Mouse (Mus musculus): Measurements from ENCODE around the gene Sugct. TPM values are rescaled to one million over a fixed set of nuclear protein-coding genes. Genes with fewer than 3 reads are reported as not detected.

The Sugct gene
- polyA plus RNA-seq, 1 experiment from 2014 or later = 4.9 TPM

DNA sequence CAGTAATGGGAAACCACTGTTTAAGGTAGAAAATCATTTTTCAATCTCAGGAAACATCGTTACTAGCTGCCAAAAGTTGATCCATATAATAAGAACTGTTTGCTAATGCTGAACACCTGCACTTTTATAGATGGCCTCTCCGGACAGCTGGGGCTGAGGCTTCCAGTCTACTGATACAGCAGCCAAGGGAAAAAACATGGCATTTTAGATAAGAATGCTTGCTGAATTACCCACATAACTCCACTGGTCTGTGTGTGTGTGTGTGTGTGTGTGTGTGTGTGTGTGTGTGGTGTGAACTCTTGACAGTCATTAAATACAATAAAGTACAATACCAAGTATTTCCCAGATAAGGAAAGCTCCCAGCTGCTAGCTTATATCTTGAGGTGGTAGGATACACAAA, 608.8 kb downstream of the Sugct start:
- no peak for ATAC-seq (ENCODE audit: insufficient number of reproducible peaks, low FRiP score)
- H3K9ac ChIP-seq = no peak overlapping the region
- no peak overlapping the region for H3K27ac ChIP-seq (ENCODE audit: poor library complexity, severe bottlenecking)
- 59% methylated on average over 2 of the region's 2 CpGs for WGBS
- no peaks in the 10 kb centered on the region for H3K27me3 ChIP-seq (replicated peaks)
- no peaks in the 10 kb centered on the region for H3K9me3 ChIP-seq (replicated peaks)
- H3K36me3 ChIP-seq = no peaks in the 10 kb centered on the region
- H3K4me2 ChIP-seq = no peak overlapping the region
- H3K4me1 ChIP-seq (replicated peaks) = peaks cover 9% of the 10 kb centered on the region
- H3K4me3 ChIP-seq = no peak overlapping the region

GRCm38 (mm10) chr13:17086146-17086545, 609.2 kb downstream of the Sugct start:
- ATAC-seq (ENCODE audit: insufficient number of reproducible peaks, low FRiP score) = no peak
- Histone ChIP-seq H3K36me3 (no peaks in the 10 kb centered on the region), H3K4me2 (no peak overlapping the region), H3K9ac (no peak overlapping the region), H3K27ac (ENCODE audit: poor library complexity, severe bottlenecking) (no peak overlapping the region), H3K27me3 (replicated peaks) (no peaks in the 10 kb centered on the region), H3K4me1 (replicated peaks) (peaks cover 9% of the 10 kb centered on the region), H3K4me3 (no peak overlapping the region), H3K9me3 (replicated peaks) (no peaks in the 10 kb centered on the region)

DNA sequence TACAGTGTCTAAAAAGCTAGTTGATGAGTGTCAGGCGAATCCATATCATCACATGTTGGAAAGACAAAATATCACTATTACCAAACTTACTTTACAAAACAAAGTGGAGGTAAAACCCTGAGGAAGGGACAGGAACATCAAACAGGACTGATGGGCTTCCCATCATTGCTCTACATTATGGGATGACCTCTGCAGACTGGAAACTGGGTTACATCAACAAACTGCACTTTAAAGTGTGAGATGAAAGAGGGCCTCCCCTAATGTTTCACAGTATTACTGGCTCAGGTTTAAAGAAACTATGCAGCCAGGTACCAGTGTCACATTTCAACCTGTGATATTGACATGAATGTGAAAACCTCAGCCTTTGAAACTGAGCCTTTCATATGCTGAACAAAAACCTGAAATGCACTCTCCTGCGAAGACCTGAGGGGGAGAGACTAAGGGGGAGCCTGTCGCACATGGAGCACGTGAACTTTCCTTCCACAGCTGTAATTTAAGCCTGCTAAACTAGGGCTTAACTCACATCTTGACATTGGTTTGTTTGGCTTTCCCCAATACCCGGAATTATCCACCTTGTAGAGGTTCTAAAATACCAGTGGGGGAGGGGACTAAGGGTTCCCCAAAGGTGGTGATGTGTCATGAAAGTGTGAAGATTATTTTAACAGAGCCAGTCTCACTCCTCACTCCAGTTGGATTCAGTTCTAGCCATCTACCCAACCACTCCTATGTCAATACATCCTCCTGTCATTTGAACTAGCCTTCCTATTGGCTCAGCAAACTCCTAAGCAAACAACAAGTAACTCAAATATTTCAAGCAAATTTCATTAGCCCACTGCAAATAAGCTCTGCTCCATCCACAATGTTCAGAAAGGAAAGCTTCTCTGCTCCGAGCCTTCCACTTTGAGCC, 610.2 kb downstream of the Sugct start:
- H3K4me2 ChIP-seq = no peak overlapping the region
- no peaks in the 10 kb centered on the region for H3K36me3 ChIP-seq
- H3K9me3 ChIP-seq (replicated peaks) = no peaks in the 10 kb centered on the region
- H3K27me3 ChIP-seq (replicated peaks) = no peaks in the 10 kb centered on the region
- peaks cover 9% of the 10 kb centered on the region for H3K4me1 ChIP-seq (replicated peaks)
- H3K27ac ChIP-seq (ENCODE audit: poor library complexity, severe bottlenecking) = no peak overlapping the region
- WGBS = 57% methylated on average over 6 of the region's 6 CpGs
- H3K9ac ChIP-seq = no peak overlapping the region
- H3K4me3 ChIP-seq = no peak overlapping the region
- no peak for ATAC-seq (ENCODE audit: insufficient number of reproducible peaks, low FRiP score)

DNA sequence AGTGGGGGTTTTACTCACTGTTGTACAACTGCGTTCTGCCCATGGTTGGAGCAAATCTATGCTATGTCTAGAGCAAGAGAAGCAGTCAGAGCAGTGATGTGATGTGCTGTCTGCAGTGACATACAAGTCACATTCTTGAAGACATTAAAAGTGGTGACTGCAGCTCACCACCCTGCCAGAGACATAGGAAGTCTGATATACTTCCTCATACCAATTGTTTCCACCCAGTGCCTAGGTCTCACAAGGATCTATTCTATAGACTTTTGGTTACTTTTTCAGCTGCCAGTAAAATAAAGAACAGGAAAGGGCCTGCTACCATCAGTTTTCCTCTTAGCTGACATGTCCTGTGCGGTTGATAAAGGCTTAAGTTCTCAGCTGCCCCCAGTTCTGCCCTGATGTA, 613.7 kb downstream of the Sugct start:
- Histone ChIP-seq H3K9me3 (replicated peaks) (no peaks in the 10 kb centered on the region), H3K4me2 (no peak overlapping the region), H3K9ac (no peak overlapping the region), H3K36me3 (no peaks in the 10 kb centered on the region), H3K4me1 (replicated peaks) (peaks cover 8% of the 10 kb centered on the region), H3K27me3 (replicated peaks) (no peaks in the 10 kb centered on the region), H3K4me3 (no peak overlapping the region), H3K27ac (ENCODE audit: poor library complexity, severe bottlenecking) (no peak overlapping the region)
- no peak for ATAC-seq (ENCODE audit: insufficient number of reproducible peaks, low FRiP score)
- 44% methylated on average over 2 of the region's 2 CpGs for WGBS

GRCm38 (mm10) chr13:17065552-17065951, 629.8 kb downstream of the Sugct start:
- 68% methylated on average over 3 of the region's 3 CpGs for WGBS
- H3K4me2 ChIP-seq = no peak overlapping the region
- no peaks in the 10 kb centered on the region for H3K36me3 ChIP-seq
- no peak for ATAC-seq (ENCODE audit: insufficient number of reproducible peaks, low FRiP score)
- no peaks in the 10 kb centered on the region for H3K4me1 ChIP-seq (replicated peaks)
- no peak overlapping the region for H3K27ac ChIP-seq (ENCODE audit: poor library complexity, severe bottlenecking)
- no peaks in the 10 kb centered on the region for H3K9me3 ChIP-seq (replicated peaks)
- no peaks in the 10 kb centered on the region for H3K27me3 ChIP-seq (replicated peaks)
- H3K9ac ChIP-seq = no peak overlapping the region
- no peak overlapping the region for H3K4me3 ChIP-seq

GRCm38 (mm10) chr13:17056650-17057049, 638.7 kb downstream of the Sugct start:
- Histone ChIP-seq H3K9me3 (replicated peaks) (no peaks in the 10 kb centered on the region), H3K4me1 (replicated peaks) (no peaks in the 10 kb centered on the region), H3K4me2 (no peak overlapping the region), H3K27me3 (replicated peaks) (no peaks in the 10 kb centered on the region), H3K4me3 (no peak overlapping the region), H3K36me3 (no peaks in the 10 kb centered on the region), H3K27ac (ENCODE audit: poor library complexity, severe bottlenecking) (no peak overlapping the region), H3K9ac (no peak overlapping the region)
- 88% methylated on average over 2 of the region's 2 CpGs for WGBS
- no peak for ATAC-seq (ENCODE audit: insufficient number of reproducible peaks, low FRiP score)

DNA sequence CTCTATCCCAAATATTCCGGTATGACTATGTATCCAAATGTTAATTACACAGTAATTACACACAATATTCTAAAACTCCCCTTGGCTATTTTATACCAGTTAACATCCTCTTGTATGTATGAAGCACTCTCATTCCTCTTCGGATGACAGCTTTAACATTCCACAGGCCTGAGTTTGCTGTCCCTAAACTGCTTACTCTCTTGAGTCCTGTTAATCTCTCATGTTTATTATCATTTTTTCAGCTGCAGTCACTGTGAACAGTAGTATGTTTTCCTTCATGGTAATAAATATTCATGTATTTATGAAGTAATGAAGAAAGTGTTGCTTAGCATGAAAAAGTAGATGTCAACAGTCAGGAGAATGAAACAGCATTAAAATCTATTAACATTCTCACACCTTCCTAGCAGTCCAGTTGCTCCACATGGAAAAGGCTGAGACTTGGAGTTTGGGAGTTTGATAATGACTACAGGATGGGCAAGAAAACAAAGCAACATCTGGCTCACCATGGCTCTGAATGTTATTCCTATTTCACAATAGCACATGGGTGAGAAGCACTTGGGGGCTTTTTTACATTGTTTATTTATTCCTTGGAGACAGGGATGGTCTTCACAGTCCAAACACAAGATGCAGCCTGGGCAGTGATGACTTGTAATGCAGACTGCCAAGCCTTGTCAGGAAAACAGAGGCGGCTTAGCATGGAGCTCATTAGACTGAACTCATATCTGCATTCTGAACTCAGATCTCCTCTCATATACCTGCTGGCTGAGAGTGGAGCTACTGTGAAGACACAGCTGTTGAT, 651.7 kb downstream of the Sugct start:
- Histone ChIP-seq H3K4me1 (replicated peaks) (no peaks in the 10 kb centered on the region), H3K9me3 (replicated peaks) (no peaks in the 10 kb centered on the region), H3K27ac (ENCODE audit: poor library complexity, severe bottlenecking) (no peak overlapping the region), H3K4me3 (no peak overlapping the region), H3K4me2 (no peak overlapping the region), H3K27me3 (replicated peaks) (no peaks in the 10 kb centered on the region), H3K9ac (no peak overlapping the region), H3K36me3 (no peaks in the 10 kb centered on the region)
- ATAC-seq (ENCODE audit: insufficient number of reproducible peaks, low FRiP score) = no peak
- 65% methylated on average over 3 of the region's 3 CpGs for WGBS

GRCm38 (mm10) chr13:17042332-17042731, 653.0 kb downstream of the Sugct start:
- H3K27ac ChIP-seq (ENCODE audit: poor library complexity, severe bottlenecking) = no peak overlapping the region
- no peak overlapping the region for H3K4me3 ChIP-seq
- no peak for ATAC-seq (ENCODE audit: insufficient number of reproducible peaks, low FRiP score)
- H3K27me3 ChIP-seq (replicated peaks) = no peaks in the 10 kb centered on the region
- H3K9me3 ChIP-seq (replicated peaks) = no peaks in the 10 kb centered on the region
- H3K4me1 ChIP-seq (replicated peaks) = no peaks in the 10 kb centered on the region
- H3K36me3 ChIP-seq = no peaks in the 10 kb centered on the region
- 65% methylated on average over 2 of the region's 2 CpGs for WGBS
- H3K9ac ChIP-seq = no peak overlapping the region
- no peak overlapping the region for H3K4me2 ChIP-seq

GRCm38 (mm10) chr13:17039727-17040126, 655.6 kb downstream of the Sugct start:
- H3K27me3 ChIP-seq (replicated peaks) = no peaks in the 10 kb centered on the region
- 67% methylated on average over 2 of the region's 2 CpGs for WGBS
- H3K4me1 ChIP-seq (replicated peaks) = no peaks in the 10 kb centered on the region
- H3K27ac ChIP-seq (ENCODE audit: poor library complexity, severe bottlenecking) = no peak overlapping the region
- H3K36me3 ChIP-seq = no peaks in the 10 kb centered on the region
- H3K9ac ChIP-seq = no peak overlapping the region
- H3K4me2 ChIP-seq = no peak overlapping the region
- no peaks in the 10 kb centered on the region for H3K9me3 ChIP-seq (replicated peaks)
- H3K4me3 ChIP-seq = no peak overlapping the region
- no peak for ATAC-seq (ENCODE audit: insufficient number of reproducible peaks, low FRiP score)

- no peaks in the 10 kb centered on the region for H3K4me1 ChIP-seq (replicated peaks)
Measured at GRCm38 (mm10) chr13:17038341-17038740, 657.0 kb downstream of the Sugct start.

GRCm38 (mm10) chr13:17037899-17038298, 657.5 kb downstream of the Sugct start:
- Histone ChIP-seq H3K4me3 (no peak overlapping the region), H3K4me1 (replicated peaks) (no peaks in the 10 kb centered on the region), H3K4me2 (no peak overlapping the region), H3K36me3 (no peaks in the 10 kb centered on the region), H3K27ac (ENCODE audit: poor library complexity, severe bottlenecking) (no peak overlapping the region), H3K9me3 (replicated peaks) (no peaks in the 10 kb centered on the region), H3K9ac (no peak overlapping the region), H3K27me3 (replicated peaks) (no peaks in the 10 kb centered on the region)
- ATAC-seq (ENCODE audit: insufficient number of reproducible peaks, low FRiP score) = no peak
- 80% methylated on average over 3 of the region's 3 CpGs for WGBS

More at GRCm38 (mm10) chr13:17038341-17038740, 657.0 kb downstream of the Sugct start:
- H3K27ac ChIP-seq (ENCODE audit: poor library complexity, severe bottlenecking) = no peak overlapping the region
- 80% methylated on average over 4 of the region's 4 CpGs for WGBS
- H3K36me3 ChIP-seq = no peaks in the 10 kb centered on the region
- no peak overlapping the region for H3K9ac ChIP-seq
- no peak overlapping the region for H3K4me2 ChIP-seq
- H3K27me3 ChIP-seq (replicated peaks) = no peaks in the 10 kb centered on the region
- ATAC-seq (ENCODE audit: insufficient number of reproducible peaks, low FRiP score) = no peak
- H3K9me3 ChIP-seq (replicated peaks) = no peaks in the 10 kb centered on the region
- no peak overlapping the region for H3K4me3 ChIP-seq

Data from heart, embryonic 12.5 days (tissue).